Mouse (Mus musculus) liver, embryonic 12.5 days (tissue): ENCODE measurements around the gene Dpm3. TPM values are rescaled to one million over a fixed set of nuclear protein-coding genes. Genes with fewer than 3 reads are reported as not detected.
"Not testable (repeated sequence)": the region's sequence is repeated elsewhere in the genome, so short reads cannot be mapped to it uniquely, and the experiment has no call there.

ENCODE experiments used
- ATAC-seq: fragments of 200-750 bp; cut with Nextera tagmentation; 2 replicates; pipeline ENCODE4 v1.8.0; 2017; ENCODE audit warnings: moderate number of reproducible peaks, mild to moderate bottlenecking, moderate library complexity
- H3K27ac ChIP-seq: fragments of 300-500 bp; sonication (generic); 2 replicates; pipeline ENCODE4 v1.5.1; 2016; ENCODE audit warnings: mild to moderate bottlenecking
- H3K27me3 ChIP-seq: fragments of 300-500 bp; sonication (generic); replicated peaks from 2 replicates; pipeline ENCODE4 v1.6.1; 2016; ENCODE audit warnings: mild to moderate bottlenecking, moderate library complexity
- H3K36me3 ChIP-seq: fragments of 300-500 bp; sonication (generic); 2 replicates; pipeline ENCODE4 v1.6.1; 2016; ENCODE audit warnings: mild to moderate bottlenecking, moderate library complexity
- H3K4me1 ChIP-seq: fragments of 300-500 bp; sonication (generic); 2 replicates; pipeline ENCODE4 v1.6.1; 2016
- H3K4me2 ChIP-seq: fragments of 300-500 bp; sonication (generic); 2 replicates; pipeline ENCODE4 v1.6.1; 2016; ENCODE audit warnings: mild to moderate bottlenecking, moderate library complexity
- H3K4me3 ChIP-seq: fragments of 300-500 bp; sonication (generic); 2 replicates; pipeline ENCODE4 v1.5.1; 2016; ENCODE audit warnings: mild to moderate bottlenecking, moderate library complexity
- H3K9ac ChIP-seq: fragments of 300-500 bp; sonication (generic); 2 replicates; pipeline ENCODE4 v1.6.1; 2016; ENCODE audit warnings: mild to moderate bottlenecking, moderate library complexity
- H3K9me3 ChIP-seq: fragments of 300-500 bp; sonication (generic); replicated peaks from 2 replicates; pipeline ENCODE4 v1.6.1; 2016; ENCODE audit warnings: mild to moderate bottlenecking, moderate library complexity
- WGBS: fragments of 180-500 bp; shearing (Covaris S2); methylation state at CpG from one replicate; pipeline ENCODE4 v1.1.7; 2016; ENCODE audit not compliant: insufficient replicate concordance; 5-methylcytosine and 5-hydroxymethylcytosine counted together
- polyA plus RNA-seq: library from polyadenylated mRNA; unstranded; fragments of >200 nt; fragmentation: Nextera tagmentation; extraction: Ambion mirVana; gene quantifications from 2 replicates; pipeline ENCODE4 v1.2.1, GENCODE M21; 2016

Gene Dpm3
- 72.3 and 73.6 TPM in 2 replicates for polyA plus RNA-seq

DNA sequence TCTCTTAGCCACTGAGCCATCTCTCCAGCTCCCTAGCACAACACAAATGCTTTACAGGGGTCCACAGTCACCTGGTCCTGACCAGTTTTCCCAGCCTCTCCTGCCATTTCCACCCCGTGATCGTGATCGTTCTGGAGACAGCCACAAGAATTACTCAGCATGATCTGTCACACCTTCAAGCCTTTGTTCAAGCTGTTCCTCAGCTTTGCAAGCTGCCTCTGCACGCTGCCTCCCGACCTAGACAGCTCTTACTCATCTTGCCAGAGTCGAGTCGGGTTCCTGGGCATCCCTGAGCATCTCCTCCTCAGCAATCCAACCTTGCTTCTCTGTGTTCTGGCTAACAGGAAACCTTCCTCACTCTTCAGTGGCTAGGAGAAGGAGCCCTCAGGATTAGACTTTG lies at the start of gene Dpm3:
Dpm3 (plus strand) TSS at position 283 of the 400 bp plus-strand sequence.
- 45% methylated on average over 7 of the region's 7 CpGs for WGBS
- ATAC-seq: no peak

DNA sequence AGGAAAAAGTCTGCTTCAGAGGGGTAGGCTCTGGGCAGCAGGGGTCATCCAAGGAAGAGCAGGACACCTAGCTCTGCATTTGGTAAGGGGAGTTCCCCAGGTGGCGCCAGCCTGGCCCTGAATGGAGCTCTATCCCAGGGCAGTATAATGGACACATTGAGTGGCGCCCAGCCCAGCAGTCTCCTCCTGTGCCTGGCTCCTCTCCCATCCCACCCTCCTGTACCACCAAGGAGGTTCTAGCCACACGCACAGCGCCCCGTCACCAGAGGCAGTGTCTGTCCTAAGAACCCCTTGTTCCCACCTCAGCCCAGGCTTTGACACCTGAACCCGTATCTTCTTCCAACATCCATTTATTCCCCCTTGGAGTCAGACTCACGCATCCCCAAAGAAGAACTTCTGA lies 49.4 kb upstream of the Dpm3 start:
- WGBS: 84% methylated on average over 7 of the region's 7 CpGs
- no peak for ATAC-seq
- Histone ChIP-seq H3K4me3 (no peak overlapping the region), H3K9me3 (no peaks in the 10 kb centered on the region), H3K4me2 (no peak overlapping the region), H3K36me3 (peaks cover 69% of the 10 kb centered on the region), H3K27ac (no peak overlapping the region), H3K4me1 (peaks cover 29% of the 10 kb centered on the region), H3K9ac (no peak overlapping the region), H3K27me3 (no peaks in the 10 kb centered on the region)

More for the DNA sequence above, at the start of gene Dpm3:
- peaks cover 47% of the 10 kb centered on the region for H3K27me3 ChIP-seq
- no peaks in the 10 kb centered on the region for H3K36me3 ChIP-seq
- no peak within 1 kb of the TSS for H3K4me2 ChIP-seq
- no peak within 1 kb of the TSS for H3K27ac ChIP-seq
- no peak within 1 kb of the TSS for H3K4me3 ChIP-seq
- H3K9ac ChIP-seq: no peak within 1 kb of the TSS
- H3K4me1 ChIP-seq: peaks cover 11% of the 10 kb centered on the region; the same call in 1 of the 2 replicates
- no peaks in the 10 kb centered on the region for H3K9me3 ChIP-seq

GRCm38 (mm10) chr3:89210162-89210561 lies 49.0 kb upstream of the Dpm3 start:
- Histone ChIP-seq H3K27ac (no peak overlapping the region), H3K4me3 (no peak overlapping the region), H3K9ac (no peak overlapping the region), H3K4me2 (no peak overlapping the region), H3K4me1 (peaks cover 34% of the 10 kb centered on the region), H3K9me3 (no peaks in the 10 kb centered on the region), H3K36me3 (peaks cover 65% of the 10 kb centered on the region), H3K27me3 (peaks cover 3% of the 10 kb centered on the region)
- no peak for ATAC-seq
- WGBS: 75% methylated on average over 13 of the region's 13 CpGs

DNA sequence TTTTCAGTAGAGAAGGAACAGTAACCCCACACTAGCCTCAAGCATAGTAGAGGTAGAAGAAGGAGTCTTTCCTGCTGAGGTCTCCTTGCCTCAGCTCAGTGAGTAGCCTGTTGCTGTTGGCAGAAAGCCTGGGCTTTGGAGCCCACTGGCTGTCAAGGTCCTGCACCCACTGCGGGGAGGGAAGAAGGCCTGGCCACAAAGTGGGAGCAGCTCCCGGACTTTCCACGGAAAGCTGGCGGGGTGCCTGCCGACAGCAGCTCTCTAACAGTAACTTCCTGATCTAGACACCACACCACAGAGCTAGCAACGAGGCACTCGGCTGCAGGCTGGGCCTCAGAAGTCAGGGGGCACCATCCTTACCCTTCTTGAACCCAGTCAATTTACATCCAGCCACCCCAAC lies 48.4 kb upstream of the Dpm3 start:
- Histone ChIP-seq H3K27ac (no peak overlapping the region), H3K4me2 (no peak overlapping the region), H3K4me3 (no peak overlapping the region), H3K4me1 (peaks cover 39% of the 10 kb centered on the region), H3K27me3 (peaks cover 9% of the 10 kb centered on the region), H3K9ac (no peak overlapping the region), H3K36me3 (peaks cover 59% of the 10 kb centered on the region), H3K9me3 (no peaks in the 10 kb centered on the region)
- 70% methylated on average over 7 of the region's 7 CpGs for WGBS
- no peak for ATAC-seq

GRCm38 (mm10) chr3:89213803-89214530 lies 45.2 kb upstream of the Dpm3 start:
- peak; percentile 90 for ATAC-seq
- peaks cover 41% of the 10 kb centered on the region for H3K4me1 ChIP-seq
- WGBS: under 1% methylated on average over 69 of the region's 69 CpGs
- H3K4me3 ChIP-seq: peak overlapping the region; percentile 87
- peak overlapping the region; percentile 90 for H3K27ac ChIP-seq
- peak overlapping the region; percentile 80 for H3K9ac ChIP-seq
- H3K4me2 ChIP-seq: peak overlapping the region; percentile 96
- H3K36me3 ChIP-seq: peaks cover 28% of the 10 kb centered on the region
- no peaks in the 10 kb centered on the region for H3K9me3 ChIP-seq
- H3K27me3 ChIP-seq: peaks cover 20% of the 10 kb centered on the region

DNA sequence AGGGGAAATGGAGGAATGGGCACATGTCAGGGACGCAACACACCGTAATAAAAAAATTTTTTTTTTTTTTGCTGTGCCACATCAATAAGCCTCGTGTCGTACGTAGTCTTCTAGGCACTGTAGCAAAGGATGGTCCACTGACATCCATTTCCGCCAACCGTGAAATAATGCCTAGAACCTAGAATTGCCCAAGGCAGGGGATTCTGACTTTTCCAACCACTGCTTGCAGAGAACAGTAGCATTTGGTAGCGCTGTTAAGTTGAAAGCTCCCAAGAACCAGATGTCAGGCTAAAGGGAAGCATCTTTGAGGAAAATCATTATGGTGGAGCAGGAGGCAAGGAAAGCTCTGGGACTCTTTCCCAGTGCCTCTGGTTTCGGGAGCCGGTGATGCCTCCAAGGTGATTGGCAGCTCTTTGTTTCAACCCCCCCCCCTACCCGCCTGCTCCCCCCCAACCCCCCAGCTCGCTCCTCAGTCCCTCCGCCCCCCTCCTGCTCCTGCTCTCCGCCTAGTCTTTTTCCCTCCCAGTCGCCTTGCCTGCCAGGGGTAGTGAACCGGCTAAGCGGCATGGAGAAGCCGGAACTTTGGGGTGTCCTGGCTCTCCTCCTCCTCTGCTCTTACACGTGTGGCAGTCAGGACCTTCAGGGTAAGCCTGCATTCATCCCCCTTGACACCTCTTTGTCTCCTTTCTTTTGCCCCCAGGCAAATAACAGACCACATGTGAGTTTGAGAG lies 44.3 kb upstream of the Dpm3 start, which contains the start of gene Thbs3:
Thbs3 (plus strand) TSS at position 500 of the 731 bp plus-strand sequence.
- peak within 1 kb of the TSS; percentile 96 for H3K4me2 ChIP-seq
- H3K27me3 ChIP-seq: peaks cover 26% of the 10 kb centered on the region
- ATAC-seq: no peak
- peaks cover 41% of the 10 kb centered on the region for H3K4me1 ChIP-seq
- H3K9ac ChIP-seq: peak within 1 kb of the TSS; percentile 80
- no peaks in the 10 kb centered on the region for H3K9me3 ChIP-seq
- 3% methylated on average over 19 of the region's 19 CpGs for WGBS
- H3K27ac ChIP-seq: peak within 1 kb of the TSS; percentile 90
- H3K36me3 ChIP-seq: peaks cover 20% of the 10 kb centered on the region
- peak within 1 kb of the TSS; percentile 87 for H3K4me3 ChIP-seq

- ATAC-seq: 0 out of 2 replicates have a peak, but pooled peaks have one; percentile 22
- Histone ChIP-seq H3K36me3 (peaks cover 10% of the 10 kb centered on the region), H3K9me3 (no peaks in the 10 kb centered on the region), H3K4me1 (peaks cover 41% of the 10 kb centered on the region), H3K27me3 (peaks cover 27% of the 10 kb centered on the region), H3K4me2 (peak overlapping the region; percentile 96), H3K4me3 (peak overlapping the region; percentile 87; the same call in 1 of the 2 replicates), H3K27ac (0 out of 2 replicates have a peak overlapping the region, but pooled peaks have one; percentile 14), H3K9ac (peak overlapping the region; percentile 80; the same call in 1 of the 2 replicates)
- under 1% methylated on average over 6 of the region's 6 CpGs for WGBS
Measured at GRCm38 (mm10) chr3:89215853-89216252, 43.3 kb upstream of the Dpm3 start.

DNA sequence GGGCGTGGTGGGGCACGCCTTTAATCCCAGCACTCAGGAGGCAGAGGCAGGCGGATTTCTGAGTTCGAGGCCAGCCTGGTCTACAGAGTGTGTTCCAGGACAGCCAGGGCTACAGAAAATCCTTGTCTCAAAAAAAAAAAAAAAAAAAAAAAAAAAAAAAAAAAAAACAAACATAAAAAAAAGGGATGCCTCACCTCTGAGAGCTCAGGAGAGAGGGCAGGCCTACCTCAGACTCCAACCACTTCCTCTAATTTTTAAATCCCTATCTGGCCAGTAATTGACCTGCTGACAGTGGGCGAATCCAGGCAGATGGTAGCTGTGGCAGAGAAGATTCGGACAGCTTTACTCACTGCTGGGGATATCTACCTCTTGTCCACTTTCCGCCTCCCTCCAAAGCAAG lies 42.8 kb upstream of the Dpm3 start:
- not testable (repeated sequence) for H3K9me3 ChIP-seq, H3K4me2 ChIP-seq, H3K27ac ChIP-seq, H3K36me3 ChIP-seq, H3K4me3 ChIP-seq, H3K9ac ChIP-seq, ATAC-seq
- WGBS: 60% methylated on average over 7 of the region's 7 CpGs
- Histone ChIP-seq H3K4me1 (peaks cover 37% of the 10 kb centered on the region), H3K27me3 (peaks cover 32% of the 10 kb centered on the region)

GRCm38 (mm10) chr3:89218271-89218670 lies 40.9 kb upstream of the Dpm3 start:
- WGBS: 63% methylated on average over 1 of the region's 1 CpGs
- peaks cover 18% of the 10 kb centered on the region for H3K4me1 ChIP-seq
- H3K4me3 ChIP-seq: no peak overlapping the region
- no peak overlapping the region for H3K4me2 ChIP-seq
- ATAC-seq: no peak
- no peaks in the 10 kb centered on the region for H3K9me3 ChIP-seq
- H3K27me3 ChIP-seq: peaks cover 40% of the 10 kb centered on the region
- H3K27ac ChIP-seq: no peak overlapping the region
- H3K9ac ChIP-seq: no peak overlapping the region
- no peaks in the 10 kb centered on the region for H3K36me3 ChIP-seq

DNA sequence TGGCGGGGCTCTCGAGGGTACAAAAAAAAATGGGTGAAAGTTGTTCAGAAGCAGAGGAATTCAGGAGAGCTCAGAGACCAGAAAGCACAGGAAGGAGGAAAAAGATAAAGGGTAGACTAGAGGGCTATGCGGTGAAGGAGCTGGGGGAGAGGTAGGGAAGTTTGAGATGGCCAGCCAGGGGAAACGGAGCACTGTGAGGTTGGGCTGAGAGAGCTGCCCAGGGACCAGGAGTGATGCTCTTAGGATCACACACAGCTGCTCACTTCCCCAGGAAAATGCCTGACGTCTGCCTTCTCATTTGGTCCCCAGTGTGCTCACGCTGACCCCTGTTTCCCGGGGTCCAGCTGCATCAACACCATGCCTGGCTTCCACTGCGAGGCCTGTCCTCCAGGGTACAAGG lies 39.6 kb upstream of the Dpm3 start:
- no peak overlapping the region for H3K4me3 ChIP-seq
- H3K4me1 ChIP-seq: peaks cover 13% of the 10 kb centered on the region
- WGBS: 24% methylated on average over 8 of the region's 8 CpGs
- no peak overlapping the region for H3K27ac ChIP-seq
- H3K9ac ChIP-seq: no peak overlapping the region
- H3K36me3 ChIP-seq: no peaks in the 10 kb centered on the region
- ATAC-seq: no peak
- H3K27me3 ChIP-seq: peaks cover 53% of the 10 kb centered on the region
- H3K4me2 ChIP-seq: no peak overlapping the region
- H3K9me3 ChIP-seq: no peaks in the 10 kb centered on the region

DNA sequence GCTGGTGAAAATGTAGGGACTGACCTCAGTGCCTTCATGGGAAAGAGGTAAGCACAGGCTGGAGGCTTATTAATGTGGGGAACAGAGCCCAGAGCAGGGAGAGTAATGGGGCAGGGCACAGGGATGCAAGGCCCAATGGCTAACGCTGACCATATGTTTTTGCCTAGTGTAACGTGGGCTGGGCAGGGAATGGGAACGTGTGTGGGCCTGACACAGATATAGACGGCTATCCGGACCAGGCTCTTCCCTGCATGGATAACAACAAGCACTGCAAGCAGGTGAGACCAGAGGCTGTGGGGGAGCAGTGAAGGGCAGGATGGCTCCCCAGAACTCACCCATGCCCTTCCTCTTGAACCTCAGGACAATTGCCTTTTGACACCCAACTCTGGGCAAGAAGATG lies 38.0 kb upstream of the Dpm3 start:
- H3K4me3 ChIP-seq: no peak overlapping the region
- ATAC-seq: no peak
- no peak overlapping the region for H3K4me2 ChIP-seq
- H3K9ac ChIP-seq: no peak overlapping the region
- H3K9me3 ChIP-seq: no peaks in the 10 kb centered on the region
- peaks cover 3% of the 10 kb centered on the region; the same call in 1 of the 2 replicates for H3K4me1 ChIP-seq
- whole genome bisulfite sequencing: 73% methylated on average over 5 of the region's 5 CpGs
- peaks cover 59% of the 10 kb centered on the region for H3K27me3 ChIP-seq
- no peaks in the 10 kb centered on the region for H3K36me3 ChIP-seq
- H3K27ac ChIP-seq: no peak overlapping the region

GRCm38 (mm10) chr3:89224796-89225195 lies 34.4 kb upstream of the Dpm3 start:
- Histone ChIP-seq H3K27me3 (peaks cover 77% of the 10 kb centered on the region), H3K4me3 (no peak overlapping the region)
- WGBS: 56% methylated on average over 11 of the region's 11 CpGs

More at GRCm38 (mm10) chr3:89224796-89225195, 34.4 kb upstream of the Dpm3 start:
- Histone ChIP-seq H3K36me3 (no peaks in the 10 kb centered on the region), H3K9ac (no peak overlapping the region), H3K27ac (no peak overlapping the region), H3K9me3 (no peaks in the 10 kb centered on the region), H3K4me1 (peaks cover 31% of the 10 kb centered on the region), H3K4me2 (no peak overlapping the region)
- ATAC-seq: no peak
